Mouse (Mus musculus) 416B (cell line): ENCODE measurements around the gene D5Ertd579e.

ENCODE experiments used
- DNase-seq: peaks from one replicate; pipeline ENCODE4 v3.0.0; 2011; ENCODE audit warnings: low read depth

The D5Ertd579e gene

DNA sequence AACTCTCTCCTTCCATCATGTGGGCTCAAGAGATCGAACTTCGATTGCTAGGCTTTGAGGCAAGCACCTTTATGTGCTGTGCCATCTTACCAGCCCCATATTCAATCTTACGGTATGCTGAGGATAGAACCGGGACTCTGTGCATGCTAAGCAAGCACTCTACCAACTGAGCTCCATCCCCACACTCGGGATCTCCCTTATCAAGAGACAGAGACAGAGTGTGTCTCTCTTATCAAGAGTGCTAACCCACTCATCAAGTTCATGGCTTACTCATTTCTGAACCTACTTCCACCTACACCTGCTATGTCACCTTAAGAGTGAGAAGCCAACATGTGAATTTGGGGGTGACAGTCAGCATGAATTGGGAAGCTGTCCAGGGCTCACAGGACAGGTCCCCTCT lies 24.4 kb upstream of the D5Ertd579e start:
- no peak for DNase-seq

DNA sequence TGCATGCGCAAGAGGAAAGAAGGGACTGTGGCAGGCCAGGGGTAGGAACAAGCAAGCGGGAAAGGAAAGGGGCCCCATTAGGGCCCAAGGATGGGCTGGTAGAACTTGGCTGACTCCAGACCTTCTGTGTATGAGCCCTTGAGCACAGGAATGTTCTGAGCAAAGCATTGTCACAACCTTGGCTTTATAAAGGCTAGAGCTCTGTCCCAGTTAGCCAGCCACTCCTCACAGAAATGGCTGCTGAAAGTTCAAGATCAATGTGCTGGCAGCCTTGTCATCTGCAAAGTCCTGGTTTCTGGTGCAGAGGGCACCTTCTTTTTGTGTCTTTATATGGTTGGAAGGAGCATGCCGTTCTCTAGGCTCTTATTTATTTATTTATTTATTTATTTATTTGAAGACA lies 23.8 kb upstream of the D5Ertd579e start:
- no peak for DNase-seq

DNA sequence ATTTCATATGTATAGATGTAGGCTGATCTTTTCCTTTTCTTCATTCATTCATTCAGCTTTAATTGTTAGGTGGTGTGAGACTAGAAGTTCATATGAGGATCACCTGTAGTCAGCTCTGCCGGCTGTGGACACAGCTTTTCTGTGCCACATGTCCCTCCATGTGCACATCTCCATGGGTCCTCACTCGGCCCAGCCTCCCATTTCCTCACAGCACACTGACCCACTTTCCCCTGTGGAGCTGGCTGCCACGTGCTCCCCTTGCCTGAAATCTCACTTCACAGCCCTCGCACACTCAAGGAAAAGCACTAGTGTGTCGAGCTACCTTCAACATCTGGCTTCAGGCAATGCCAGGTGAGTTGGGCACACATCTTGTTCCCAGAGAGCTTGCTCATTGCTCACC lies 23.3 kb upstream of the D5Ertd579e start:
- DNase-seq: no peak

DNA sequence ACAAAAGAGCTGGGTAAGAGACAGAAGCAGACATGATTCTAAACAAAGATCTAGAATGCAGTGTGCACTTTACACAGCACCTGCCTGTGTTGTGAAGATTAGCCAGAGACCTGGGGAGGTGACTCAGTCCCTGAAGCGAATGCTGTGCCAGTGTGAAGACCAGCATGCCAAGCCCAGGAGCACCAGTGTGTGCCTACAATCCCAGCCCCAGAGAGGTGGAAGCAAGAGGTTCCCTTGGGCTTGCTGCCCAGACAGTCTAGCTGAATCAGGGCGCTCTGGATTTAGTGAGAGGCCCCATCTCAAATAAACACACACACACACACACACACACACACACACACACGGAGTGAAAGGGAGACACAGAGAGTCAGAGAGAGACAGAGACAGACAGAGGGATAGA lies 22.1 kb upstream of the D5Ertd579e start:
- DNase-seq: no peak

DNA sequence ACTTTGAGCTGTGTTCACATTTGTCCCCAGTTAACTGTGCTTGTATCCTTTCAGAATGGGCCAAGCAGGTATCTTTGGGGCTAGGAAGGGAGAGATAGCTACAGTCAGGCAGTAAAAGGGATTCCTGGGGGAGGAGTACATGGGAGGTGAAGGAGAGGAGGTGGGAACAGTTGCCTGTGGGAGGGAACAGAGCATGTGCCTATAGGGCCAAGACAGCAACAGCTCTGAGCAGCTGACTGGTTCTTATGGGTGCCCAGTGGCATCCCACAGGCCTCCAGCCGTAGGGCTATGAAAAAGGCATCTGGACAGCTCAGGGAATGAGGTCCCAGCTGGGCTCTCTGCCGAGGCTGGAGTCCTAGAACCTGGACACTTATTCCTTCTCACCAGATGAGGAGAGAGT lies 21.0 kb upstream of the D5Ertd579e start:
- DNase-seq: no peak

DNA sequence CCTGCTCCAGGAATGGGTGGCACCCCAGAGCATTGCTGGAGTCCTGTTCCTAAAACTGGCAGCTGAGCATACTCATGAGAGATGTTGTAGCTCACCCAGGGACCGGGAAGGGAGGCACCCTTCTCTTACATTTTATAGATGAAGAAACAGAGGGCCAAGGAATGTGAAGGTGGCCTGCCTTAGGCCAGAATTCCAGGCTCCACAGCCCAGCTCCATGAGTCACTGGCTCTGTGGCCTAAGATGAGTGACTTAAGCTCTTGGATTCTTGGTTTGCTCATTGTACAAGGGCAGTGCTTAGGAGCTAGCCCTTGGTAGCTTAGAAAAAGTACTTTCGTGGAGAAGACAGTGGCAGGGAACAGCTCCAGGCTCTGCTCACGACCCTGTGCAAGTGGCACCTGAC lies 19.0 kb upstream of the D5Ertd579e start:
- DNase-seq: no peak

DNA sequence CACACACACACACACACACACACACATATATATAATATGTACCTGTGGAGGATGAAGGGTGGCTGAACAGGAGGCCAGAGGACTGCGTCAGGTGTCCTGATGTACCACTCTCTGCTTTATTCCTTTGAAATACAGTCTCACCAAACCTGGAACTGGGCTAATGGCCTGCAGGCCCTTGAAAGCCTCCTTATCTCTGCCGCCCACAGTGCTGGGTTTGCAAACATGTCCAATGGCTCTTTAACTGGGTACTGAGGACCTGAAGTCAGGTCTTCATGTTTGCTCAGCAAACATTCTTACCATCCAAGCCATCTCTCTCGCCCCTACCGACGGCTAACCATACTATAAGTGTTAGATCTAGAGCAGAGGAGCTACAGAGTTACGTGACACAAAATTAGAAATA lies 17.9 kb upstream of the D5Ertd579e start:
- no peak for DNase-seq

DNA sequence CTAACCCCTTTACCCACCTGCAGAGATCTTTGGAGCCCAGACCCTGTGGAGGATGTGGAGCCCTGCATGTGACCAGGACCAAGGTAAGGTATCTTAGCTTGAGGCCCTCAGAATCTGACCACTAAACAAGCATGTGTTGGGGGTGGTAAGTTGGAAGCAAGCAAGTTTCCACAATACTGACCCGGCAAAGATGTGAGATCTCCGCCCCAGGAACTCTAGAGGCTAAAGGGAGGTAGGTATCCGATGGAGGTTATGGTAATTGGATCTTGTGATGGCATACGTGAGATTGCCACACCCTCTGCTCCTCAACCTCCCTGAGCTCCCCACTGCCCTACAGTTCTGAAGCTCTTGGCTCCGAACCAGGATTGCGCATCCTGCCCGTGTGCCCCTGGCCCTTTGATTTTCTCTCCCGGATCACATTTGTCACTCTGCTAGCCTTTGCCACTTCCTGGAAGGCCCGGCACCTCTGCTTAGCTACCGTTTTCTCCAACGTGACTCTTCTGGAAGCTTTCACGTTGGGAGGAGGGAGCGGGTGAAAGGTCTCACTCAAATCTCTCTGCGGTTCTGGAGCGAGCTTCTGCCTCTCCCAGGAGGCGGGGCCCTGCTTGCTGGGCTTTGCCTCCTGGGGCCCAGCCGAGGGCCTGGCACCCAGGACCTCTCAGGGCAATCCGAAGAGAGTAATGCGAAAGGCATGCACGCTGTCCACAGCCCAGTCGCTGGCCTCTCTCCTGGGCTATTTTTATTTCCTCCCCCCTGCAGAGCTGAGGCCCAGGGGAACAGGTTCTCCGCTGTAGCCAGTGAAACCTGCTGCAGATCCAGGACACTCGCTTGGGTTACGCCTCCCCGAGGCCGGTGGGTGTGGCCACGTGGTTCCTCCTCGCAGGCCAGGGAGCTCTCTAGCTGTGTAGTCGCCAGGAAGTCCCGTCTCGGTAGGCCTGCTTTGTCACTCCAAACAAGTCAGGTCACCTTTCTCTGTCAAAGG lies 17.0 kb upstream of the D5Ertd579e start:
- DNase-seq: peak; percentile 88

DNA sequence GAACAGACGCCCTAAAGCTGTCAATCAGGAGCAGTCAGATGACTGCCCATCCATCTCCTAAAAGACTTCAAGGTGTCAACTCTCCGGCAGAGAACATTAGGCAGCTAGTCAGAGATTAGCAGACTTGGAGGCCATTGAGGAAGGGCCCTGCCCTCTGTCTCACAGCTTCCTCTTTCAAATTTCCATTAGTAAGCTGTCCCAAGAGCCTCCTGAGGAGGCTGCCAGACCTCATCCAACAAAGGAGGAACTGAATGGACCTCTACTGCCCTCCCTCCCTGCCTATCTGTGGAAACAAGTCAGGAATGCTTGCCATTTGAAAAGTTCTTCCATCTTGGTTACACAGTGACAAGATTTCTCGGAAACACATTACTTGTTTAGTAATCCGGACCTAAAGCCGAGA lies 16.0 kb upstream of the D5Ertd579e start:
- DNase-seq: peak; percentile 55

DNA sequence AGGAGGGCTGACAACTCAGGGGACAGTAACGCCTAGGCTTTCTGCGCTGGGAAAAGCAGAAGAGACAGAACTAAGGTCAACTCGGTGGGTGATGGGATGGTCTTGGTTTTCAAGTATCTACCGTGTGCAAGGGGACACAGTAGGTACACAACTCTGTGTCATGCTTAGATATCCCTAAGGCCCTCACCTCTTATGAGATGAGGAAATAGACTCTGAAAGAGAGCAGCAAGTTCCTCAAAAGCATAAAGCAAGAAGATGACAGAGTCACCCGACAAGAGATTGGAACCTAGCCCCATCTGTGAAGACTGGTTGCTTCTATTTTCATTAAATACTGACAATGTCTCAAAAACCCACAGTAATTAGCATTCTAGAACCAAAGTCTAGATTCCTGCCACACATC lies 10.0 kb upstream of the D5Ertd579e start:
- no peak for DNase-seq

DNA sequence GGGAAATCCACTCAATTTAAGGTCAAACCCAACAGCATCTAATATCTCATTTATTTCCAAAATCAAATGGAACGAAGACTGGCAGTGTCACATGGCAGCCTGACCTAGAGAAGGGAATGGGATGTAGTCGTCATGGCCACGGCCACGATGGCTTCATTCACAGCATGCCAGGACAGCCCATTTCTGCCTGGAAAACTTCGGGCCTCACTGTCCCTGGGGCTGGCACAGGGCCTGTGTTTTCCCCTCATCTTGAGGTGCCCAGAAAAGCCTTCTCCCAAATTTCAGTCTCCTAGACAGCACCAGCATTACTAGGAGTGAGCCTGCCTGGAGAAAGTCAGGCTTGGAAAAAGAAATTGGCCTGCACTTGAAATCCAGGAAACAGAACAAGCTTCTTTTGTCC lies 9.6 kb upstream of the D5Ertd579e start:
- DNase-seq: no peak

DNA sequence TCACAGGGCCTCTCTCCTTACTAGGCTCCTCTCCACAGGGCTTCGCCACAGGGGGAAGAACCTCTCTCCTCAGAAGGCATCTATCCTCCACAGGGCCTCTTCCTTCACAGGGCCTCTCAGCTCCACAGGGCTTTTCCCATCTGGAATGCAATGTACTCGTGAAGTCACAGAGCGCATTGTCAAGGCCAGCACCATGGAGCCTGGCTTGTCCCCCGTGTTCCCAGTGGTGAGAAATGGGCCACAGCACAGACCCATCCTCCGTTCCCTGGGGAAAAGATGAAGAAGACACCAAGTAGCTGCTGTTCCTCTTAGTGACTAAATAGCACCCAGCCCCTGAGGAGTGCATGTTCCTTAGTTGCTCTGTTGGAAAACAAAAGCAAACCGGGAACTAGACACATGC lies 8.9 kb upstream of the D5Ertd579e start:
- no peak for DNase-seq

DNA sequence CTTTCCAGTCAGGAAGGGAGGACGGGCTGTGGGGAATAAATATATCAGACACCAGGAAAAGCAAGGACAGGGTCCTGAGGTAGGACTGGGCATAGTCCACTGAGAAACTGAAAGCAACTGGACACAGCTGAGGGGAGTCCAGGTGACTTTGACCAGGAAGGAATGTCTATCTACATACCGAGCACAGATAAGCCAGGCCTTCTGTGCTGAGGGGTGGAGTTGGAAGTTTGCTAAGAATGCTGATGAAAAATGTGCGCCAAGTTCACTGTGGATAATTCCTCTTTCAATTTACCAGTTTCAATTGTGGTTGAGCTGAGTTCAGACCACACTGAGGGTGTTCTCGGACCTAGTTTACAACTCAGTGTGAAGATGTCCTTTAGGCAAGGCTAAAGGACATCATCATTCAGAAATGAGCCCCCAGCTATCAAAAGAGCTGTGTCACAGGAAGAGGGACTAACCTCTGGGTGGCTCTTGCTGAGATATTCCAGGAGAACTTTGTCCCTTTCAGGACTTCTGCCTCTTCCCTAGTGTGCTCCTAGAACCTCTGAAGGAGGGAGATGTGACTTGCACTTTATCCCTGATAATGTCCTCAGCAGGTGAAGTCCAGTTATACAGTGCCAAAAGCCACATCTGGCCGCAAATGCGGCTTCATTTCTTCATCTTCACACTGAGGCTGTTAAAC lies 5.3 kb upstream of the D5Ertd579e start:
- no peak for DNase-seq

DNA sequence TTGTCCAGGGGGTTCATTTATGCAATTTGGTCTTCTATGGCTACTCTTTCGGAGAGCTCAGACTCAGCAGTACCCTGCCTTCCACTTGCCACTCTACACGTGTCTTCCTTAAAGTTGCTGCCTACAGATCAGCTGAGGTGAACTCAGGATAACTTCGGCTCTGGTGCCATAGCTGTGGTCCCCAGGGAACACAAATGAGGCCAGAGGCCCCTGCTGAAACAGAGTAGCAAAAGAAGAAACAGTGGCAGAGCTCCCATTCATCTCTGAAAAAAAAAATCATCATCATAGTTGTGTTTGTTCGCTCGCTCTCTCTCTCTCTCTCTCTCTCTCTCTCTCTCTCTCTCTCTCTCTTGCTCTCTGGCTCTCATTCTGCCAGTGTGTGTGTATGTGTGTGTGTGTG lies 2.9 kb upstream of the D5Ertd579e start:
- no peak for DNase-seq

DNA sequence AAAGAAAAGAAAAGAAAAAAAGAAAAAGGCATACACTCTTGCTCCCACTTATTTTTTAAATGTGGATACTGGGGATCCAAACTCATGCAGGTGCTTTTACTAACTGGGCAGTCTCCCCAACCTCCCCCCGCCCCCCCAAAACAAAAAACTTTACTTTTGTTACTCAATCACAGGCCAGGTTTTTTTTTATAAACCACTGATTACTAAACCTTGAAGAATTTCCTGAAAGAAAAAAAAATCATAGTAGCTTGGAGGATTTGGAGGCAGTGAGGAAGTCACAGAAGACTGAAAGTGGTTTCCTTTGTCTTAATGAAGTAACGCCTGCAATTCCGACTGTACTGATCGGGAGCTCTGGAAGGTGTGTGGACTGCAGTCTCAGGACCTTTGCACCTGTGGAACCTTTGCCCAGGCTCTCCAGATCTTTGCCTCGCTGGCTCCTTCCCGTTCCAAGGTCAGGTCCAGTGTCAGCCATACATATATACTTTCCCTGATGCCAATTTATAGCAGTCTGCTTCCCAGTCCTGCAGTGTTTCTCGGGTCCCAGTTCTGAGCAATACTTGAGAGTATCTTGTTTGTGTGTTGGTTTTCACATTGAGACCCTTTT lies 2.3 kb upstream of the D5Ertd579e start:
- peak; percentile 64 for DNase-seq

DNA sequence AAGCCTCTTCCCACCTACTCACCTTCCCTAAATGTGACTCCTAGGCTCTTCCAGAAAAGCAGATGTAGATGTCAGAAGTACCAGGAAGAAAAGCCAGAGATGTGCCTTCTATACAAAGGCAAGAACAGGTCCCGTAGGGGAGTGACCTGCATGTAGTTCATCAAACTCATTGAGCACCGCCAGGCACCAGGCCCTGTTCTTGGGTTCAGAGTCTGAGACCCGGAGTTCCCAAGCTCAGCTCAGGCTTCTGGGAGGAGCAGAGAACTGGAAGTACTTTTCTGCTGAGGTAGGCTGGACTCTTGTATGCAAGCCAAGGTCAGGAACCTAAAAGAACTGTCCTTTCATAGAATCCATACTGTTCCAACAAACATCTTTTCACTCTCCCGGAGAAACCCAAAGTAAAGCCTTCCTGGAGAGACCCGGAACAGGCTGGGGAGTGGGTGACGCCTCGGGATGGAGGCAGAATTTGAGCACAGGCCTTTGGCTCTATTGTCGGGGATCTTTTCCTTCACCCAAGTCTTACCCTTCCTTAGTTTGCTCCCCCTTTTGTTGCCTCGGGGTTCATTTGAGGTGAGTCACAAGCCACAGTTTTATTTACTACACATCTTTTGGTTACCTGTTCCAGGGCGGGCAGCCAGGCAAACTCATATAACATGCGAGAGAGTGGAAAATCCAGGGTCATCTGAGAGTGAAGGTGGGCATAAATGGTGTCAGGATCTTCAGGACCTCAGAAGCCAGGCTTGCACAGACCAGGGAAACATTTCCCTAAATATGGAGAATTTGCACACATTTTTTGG lies 878 bp upstream of the D5Ertd579e start:
- no peak for DNase-seq

DNA sequence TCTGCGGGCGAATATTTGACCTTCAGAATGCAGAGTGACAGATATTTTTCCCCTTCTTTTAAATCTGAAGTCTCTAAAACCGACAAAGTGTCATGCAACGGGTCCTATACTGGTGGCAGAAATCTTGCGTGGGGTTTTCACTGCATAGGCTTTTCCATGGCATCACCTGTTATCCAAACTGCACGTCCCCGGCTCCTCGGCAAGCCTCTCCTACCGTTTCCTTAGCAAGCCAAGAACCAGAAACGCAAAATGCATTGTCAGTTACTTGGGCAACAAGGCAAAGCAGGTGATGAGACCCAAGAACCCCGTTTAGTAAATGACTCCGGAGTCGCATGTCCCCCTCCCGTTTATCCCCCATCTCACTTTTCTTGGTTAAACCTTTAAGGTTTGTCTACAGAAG lies 819 bp downstream of the D5Ertd579e start:
- peak; percentile 37 for DNase-seq

DNA sequence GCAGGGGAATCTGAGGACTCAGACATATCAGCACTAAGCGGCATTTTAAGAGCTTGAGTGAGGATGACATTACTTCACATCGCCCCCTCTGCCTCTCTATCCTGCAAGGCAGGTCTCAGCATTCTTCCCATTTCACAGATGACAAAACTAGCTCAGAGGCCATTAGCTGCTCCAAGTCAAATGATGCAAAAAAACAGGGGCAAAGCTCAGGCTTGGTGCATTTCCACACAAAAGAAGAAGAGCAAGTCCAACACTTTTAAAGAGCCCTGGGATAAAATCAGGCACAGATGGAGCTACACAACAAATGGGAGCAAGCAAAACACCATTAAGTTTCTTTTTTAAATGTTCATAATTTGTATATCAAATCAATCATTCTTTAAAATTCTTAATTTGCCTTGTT lies 2.2 kb downstream of the D5Ertd579e start:
- no peak for DNase-seq

DNA sequence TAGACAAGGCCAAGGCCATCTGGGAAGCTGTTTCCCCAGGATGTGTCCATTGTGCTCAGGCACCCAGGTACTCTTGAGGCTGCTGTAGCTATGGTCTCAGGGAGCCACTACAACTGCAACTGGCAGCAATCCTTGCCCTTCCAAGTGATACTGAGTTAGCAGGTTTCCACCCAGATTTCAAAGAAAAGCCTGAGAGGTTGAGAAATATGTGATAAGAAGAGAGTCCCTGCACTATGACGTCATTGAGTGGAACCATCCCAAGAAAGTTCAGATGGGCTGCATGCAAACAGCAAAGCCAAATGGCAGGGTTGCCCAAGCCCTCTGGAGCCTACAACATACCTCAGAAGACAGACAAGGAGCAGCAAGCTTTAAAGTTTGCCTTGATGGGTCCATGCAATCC lies 4.4 kb downstream of the D5Ertd579e start:
- no peak for DNase-seq

DNA sequence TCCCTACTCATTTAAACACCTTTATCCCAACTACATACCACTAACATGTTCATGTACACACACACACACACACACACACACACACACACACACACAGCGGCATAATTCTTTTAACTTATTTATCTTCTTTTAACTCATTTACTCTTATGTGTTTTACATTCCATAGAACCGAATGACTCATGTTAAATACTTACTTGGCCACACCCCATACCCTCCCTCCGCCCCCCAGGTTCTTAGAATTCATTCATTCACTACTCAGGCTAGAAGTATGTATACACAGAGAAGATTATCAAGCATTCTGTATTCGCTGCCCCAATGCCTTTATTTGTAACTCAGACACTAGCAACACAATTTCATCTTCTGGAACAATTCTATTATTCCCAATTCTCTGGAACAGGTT lies 10.7 kb downstream of the D5Ertd579e start:
- DNase-seq: no peak

DNA sequence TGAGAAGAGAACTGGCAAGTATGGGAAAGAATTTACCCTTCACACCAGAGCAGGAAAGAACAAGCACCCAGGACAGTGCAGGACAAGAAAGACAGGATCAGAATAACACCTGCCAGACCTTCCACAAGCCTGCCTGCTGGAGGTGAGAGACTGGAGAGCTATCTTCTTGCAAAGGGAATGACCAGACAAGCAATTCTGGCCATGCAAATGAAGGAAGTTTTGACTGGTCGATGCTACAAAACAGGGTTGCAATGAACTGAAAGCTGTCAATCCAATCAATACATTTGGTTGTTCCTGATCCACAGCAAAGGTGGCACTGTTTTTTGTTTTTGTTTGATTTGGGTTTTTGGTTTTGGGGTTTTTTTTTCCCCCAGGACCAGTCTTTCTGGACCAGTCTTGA lies 12.2 kb downstream of the D5Ertd579e start:
- DNase-seq: no peak

DNA sequence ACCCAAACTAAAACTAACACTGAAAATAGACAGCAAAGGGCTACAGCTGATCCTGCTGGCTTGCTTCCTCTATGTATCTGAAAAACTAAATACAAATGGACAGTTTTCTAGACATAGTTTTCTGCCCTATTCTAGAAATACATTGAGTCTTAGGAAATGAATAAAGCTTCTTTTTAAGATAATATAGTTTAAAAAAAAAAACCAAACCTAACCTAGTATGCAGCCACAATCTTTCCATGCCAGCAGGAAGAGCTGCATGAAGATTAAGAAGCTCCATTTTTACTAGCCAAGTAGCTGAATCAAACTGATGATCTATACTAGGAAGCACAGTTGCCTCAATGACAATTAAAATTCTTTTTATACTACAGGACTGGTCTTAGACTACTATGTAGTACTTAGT lies 14.6 kb downstream of the D5Ertd579e start:
- no peak for DNase-seq
